ENCODE assay signal across 7 mouse cellular contexts in genomic region chr19:5660942-5661751, GRCm38 (mm10). TPM values are rescaled to one million over a fixed set of nuclear protein-coding genes. Genes with fewer than 3 reads are reported as not detected.
DNase-seq lines count a peak whose midpoint lies in the region; ATAC-seq and TF ChIP-seq lines count a peak whose summit lies in the region.

No protein-coding gene starts in this region.

- H3K4me1 ChIP-seq in ES-E14 (ENCODE audit: control insufficient read depth in 2 of 2, insufficient read depth in 2 of 2, low read length in 2 of 2, poor library complexity in 1 of 2): peaks cover 7 to 17% of the 10 kb centered on the region in 2 experiments; a peak in 3 of 4 replicates
- H3K4me1 ChIP-seq in heart, postnatal 0 days (ENCODE audit: control insufficient read depth, insufficient read depth): peaks cover 5% of the 10 kb centered on the region; the same call in 1 of the 2 replicates

- no peaks in the 10 kb centered on the region for H3K9me3 ChIP-seq in ES-E14 (ENCODE audit: control insufficient read depth, insufficient read depth, low read depth, low read length)
- no peaks in the 10 kb centered on the region for H3K9me3 ChIP-seq in heart, postnatal 0 days (replicated peaks; ENCODE audit: control insufficient read depth, low read length)

- no peak overlapping the region for H3K27ac ChIP-seq in ES-E14 (ENCODE audit: insufficient read depth, low read depth, low read length, poor library complexity, severe bottlenecking)
- peak overlapping the region; percentile 84 for H3K27ac ChIP-seq in heart, postnatal 0 days (ENCODE audit: low read depth)

- in situ Hi-C loops in ES-E14 (cut with MboI; ENCODE audit: low sequenced_read_pairs in 2 of 2, unreplicated experiment in 2 of 2): no loop called here

- 54% methylated on average over 16 of the region's 16 CpGs for WGBS in heart, postnatal 0 days

- peak overlapping the region; percentile 62 for H3K4me2 ChIP-seq in heart, postnatal 0 days (ENCODE audit: low read depth, low read length)

- peaks cover 9% of the 10 kb centered on the region; the same call in 1 of the 2 replicates for H3K36me3 ChIP-seq in ES-E14 (ENCODE audit: control insufficient read depth, insufficient read depth, low read length, poor library complexity, severe bottlenecking)
- peaks cover 47% of the 10 kb centered on the region for H3K36me3 ChIP-seq in heart, postnatal 0 days (replicated peaks; ENCODE audit: control insufficient read depth, insufficient read depth, low read length)

- H3K27me3 ChIP-seq in heart, postnatal 0 days (ENCODE audit: control insufficient read depth, insufficient read depth, low read length): no peaks in the 10 kb centered on the region

- ATAC-seq in heart, postnatal 0 days (ENCODE audit: insufficient read depth, low read depth): no peak
- ATAC-seq in megakaryocyte progenitor cell, adult 5-6 weeks (replicated peaks; ENCODE audit: poor library complexity): peak; percentile 40

- DNase-seq in CD4-positive helper T cell, adult 2 months (ENCODE audit: low read depth, low spot score): peak; percentile 57
- DNase-seq in ES-E14 (ENCODE audit: low read depth, low spot score): no peak
- no peak for DNase-seq in heart, postnatal 0 days (ENCODE audit: low spot score)
- peak; percentile 46 to 61 for DNase-seq in kidney, postnatal 4 days
- DNase-seq in thymus, postnatal 36 days: peak; percentile 68 to 79
- DNase-seq in embryo, embryonic 10.5 days (ENCODE audit: low spot score): no peak

- peak overlapping the region; percentile 36 for H3K9ac ChIP-seq in ES-E14 (ENCODE audit: insufficient read depth, low read depth, low read length, poor library complexity, severe bottlenecking)
- H3K9ac ChIP-seq in heart, postnatal 0 days (replicated peaks; ENCODE audit: low read depth, low read length): no peak overlapping the region; the same call in 1 of the 2 replicates

- no peak for TF ChIP-seq EP300 in heart, postnatal 0 days (IDR thresholded peaks at IDR 0.05; ENCODE audit: low read depth)

- no peak for TF ChIP-seq CTCF in heart, postnatal 0 days (IDR thresholded peaks at IDR 0.05; ENCODE audit: low read depth)

- peak overlapping the region; percentile 36 to 56; a peak in 3 of 4 replicates for H3K4me3 ChIP-seq in ES-E14 (ENCODE audit: insufficient read depth in 1 of 2, low read depth in 1 of 2, low read length in 2 of 2, poor library complexity in 1 of 2, severe bottlenecking in 1 of 2)
- H3K4me3 ChIP-seq in heart, postnatal 0 days (ENCODE audit: low read depth, low read length): peak overlapping the region; percentile 27

TF ChIP-seq in ES-E14, 5 proteins besides CTCF, POLR2A, EP300 and RAD21:
- TF ChIP-seq ZNF384 (IDR thresholded peaks at IDR 0.05; ENCODE audit: low read depth, low read length) (no peak), CHD2 (IDR thresholded peaks at IDR 0.05; ENCODE audit: low read depth, low read length) (no peak), ZC3H11A (IDR thresholded peaks at IDR 0.05; ENCODE audit: borderline replicate concordance, low read depth, low read length) (no peak), MAFK (IDR thresholded peaks at IDR 0.05; ENCODE audit: insufficient read depth, low read depth, low read length) (no peak), HCFC1 (IDR thresholded peaks at IDR 0.05; ENCODE audit: borderline replicate concordance, insufficient read depth, low read length) (no peak)
TF ChIP-seq in ES-E14: peak in this region for 0.

RNA-seq across cellular contexts. Expression of gene Sipa1, which starts 2.4 kb away (rescaled TPM):
- total RNA-seq in ES-E14 (2012; rRNA removed): 10.5 and 14.5 TPM in 2 replicates
- 33.2 and 37.8 TPM in 2 replicates for total RNA-seq in heart, postnatal 0 days (2014; rRNA removed; ENCODE audit: low replicate concordance)
- polyA plus RNA-seq in heart, postnatal 0 days (2015; fragmentation: Nextera tagmentation; extraction: Ambion mirVana): 12.3 and 14.0 TPM in 2 replicates
- total RNA-seq in megakaryocyte progenitor cell, adult 5-6 weeks (2015): 16.4 and 24.2 TPM in 2 replicates
- 19.2 and 24.0 TPM in 2 replicates for total RNA-seq in megakaryocyte progenitor cell, adult 5-6 weeks (2017)

RNA-seq across cellular contexts. Expression of gene Rela, which starts 23.9 kb away (rescaled TPM):
- total RNA-seq in ES-E14 (2012; rRNA removed): 9.7 and 12.1 TPM in 2 replicates
- total RNA-seq in heart, postnatal 0 days (2014; rRNA removed; ENCODE audit: low replicate concordance): 26.3 and 49.5 TPM in 2 replicates
- 22.9 and 23.6 TPM in 2 replicates for polyA plus RNA-seq in heart, postnatal 0 days (2015; fragmentation: Nextera tagmentation; extraction: Ambion mirVana)
- total RNA-seq in megakaryocyte progenitor cell, adult 5-6 weeks (2015): 37.2 and 40.0 TPM in 2 replicates
- total RNA-seq in megakaryocyte progenitor cell, adult 5-6 weeks (2017): 36.4 and 43.2 TPM in 2 replicates

RNA-seq across cellular contexts. Expression of gene Map3k11, which starts 27.4 kb away (rescaled TPM):
- total RNA-seq in ES-E14 (2012; rRNA removed): 15.0 and 19.3 TPM in 2 replicates
- 43.5 and 51.5 TPM in 2 replicates for total RNA-seq in heart, postnatal 0 days (2014; rRNA removed; ENCODE audit: low replicate concordance)
- polyA plus RNA-seq in heart, postnatal 0 days (2015; fragmentation: Nextera tagmentation; extraction: Ambion mirVana): 16.3 and 17.0 TPM in 2 replicates
- 13.0 and 16.1 TPM in 2 replicates for total RNA-seq in megakaryocyte progenitor cell, adult 5-6 weeks (2015)
- 19.2 and 22.9 TPM in 2 replicates for total RNA-seq in megakaryocyte progenitor cell, adult 5-6 weeks (2017)

RNA-seq across cellular contexts. Expression of gene Pcnx3, which starts 27.6 kb away (rescaled TPM):
- 63.9 and 98.9 TPM in 2 replicates for total RNA-seq in ES-E14 (2012; rRNA removed)
- 27.0 and 35.9 TPM in 2 replicates for total RNA-seq in heart, postnatal 0 days (2014; rRNA removed; ENCODE audit: low replicate concordance)
- polyA plus RNA-seq in heart, postnatal 0 days (2015; fragmentation: Nextera tagmentation; extraction: Ambion mirVana): 6.1 and 6.7 TPM in 2 replicates
- 21.6 and 24.5 TPM in 2 replicates for total RNA-seq in megakaryocyte progenitor cell, adult 5-6 weeks (2015)
- total RNA-seq in megakaryocyte progenitor cell, adult 5-6 weeks (2017): 15.6 and 15.7 TPM in 2 replicates

RNA-seq across cellular contexts. Expression of gene Kcnk7, which starts 43.0 kb away (rescaled TPM):
- total RNA-seq in ES-E14 (2012; rRNA removed): 0.63 and 0.67 TPM in 2 replicates
- not detected in 2 replicates for total RNA-seq in heart, postnatal 0 days (2014; rRNA removed; ENCODE audit: low replicate concordance)
- 0.30 and 0.34 TPM in 2 replicates for polyA plus RNA-seq in heart, postnatal 0 days (2015; fragmentation: Nextera tagmentation; extraction: Ambion mirVana)
- not detected in 2 replicates for total RNA-seq in megakaryocyte progenitor cell, adult 5-6 weeks (2015)
- total RNA-seq in megakaryocyte progenitor cell, adult 5-6 weeks (2017): 0.14 TPM in 1 of 2 replicates, not detected in the other

Comparison
In these comparisons a context has a peak if more than half of its experiments do, and no peak if none do; other contexts are left out.
1. DNase-seq: peak in CD4-positive helper T cell, adult 2 months (single experiment), kidney, postnatal 4 days (2 of 2) and thymus, postnatal 36 days (2 of 2); none in ES-E14 (single experiment), heart, postnatal 0 days (single experiment) and embryo, embryonic 10.5 days (single experiment).